8 mouse cellular contexts compared by ENCODE assay signal in genomic region chr7:30183879-30184289, GRCm38 (mm10). TPM values are rescaled to one million over a fixed set of nuclear protein-coding genes. Genes with fewer than 3 reads are reported as not detected.
DNase-seq lines count a peak whose midpoint lies in the region; ATAC-seq and TF ChIP-seq lines count a peak whose summit lies in the region.

Cox7a1 (plus strand) TSS chr7:30184144.

- H3K9ac ChIP-seq in embryonic facial prominence, embryonic 14.5 days (ENCODE audit: low read depth, low read length), result no peak within 1 kb of the TSS
- H3K9ac ChIP-seq in heart, embryonic 14.5 days (ENCODE audit: low read length), result peak within 1 kb of the TSS; percentile 74
- 0 out of 2 replicates have a peak within 1 kb of the TSS, but pooled peaks have one; percentile 0 for H3K9ac ChIP-seq in liver, postnatal 0 days (replicated peaks)
- H3K9ac ChIP-seq in neural tube, embryonic 12.5 days, result 0 out of 2 replicates have a peak within 1 kb of the TSS, but pooled peaks have one; percentile 23

- no peak within 1 kb of the TSS for H3K27ac ChIP-seq in embryonic facial prominence, embryonic 14.5 days (replicated peaks; ENCODE audit: low read depth, low read length)
- peak within 1 kb of the TSS; percentile 58 to 61; a peak in 3 of 4 replicates for H3K27ac ChIP-seq in heart, embryonic 14.5 days (replicated peaks in 1 of 2; ENCODE audit: control insufficient read depth in 1 of 2, insufficient read depth in 1 of 2, low read depth in 2 of 2, low read length in 2 of 2)
- no peak within 1 kb of the TSS for H3K27ac ChIP-seq in liver, postnatal 0 days (ENCODE audit: low read depth)
- H3K27ac ChIP-seq in neural tube, embryonic 12.5 days, result no peak within 1 kb of the TSS
- 0 out of 2 replicates have a peak within 1 kb of the TSS, but pooled peaks have one; percentile 3 for H3K27ac ChIP-seq in testis, adult 2 months (ENCODE audit: control insufficient read depth, insufficient read depth, low read depth, low read length)

- H3K27me3 ChIP-seq in embryonic facial prominence, embryonic 14.5 days (replicated peaks; ENCODE audit: control insufficient read depth, insufficient read depth, low read length), result no peaks in the 10 kb centered on the region
- H3K27me3 ChIP-seq in heart, embryonic 14.5 days (ENCODE audit: control insufficient read depth, insufficient read depth, low read length), result no peaks in the 10 kb centered on the region
- no peaks in the 10 kb centered on the region for H3K27me3 ChIP-seq in liver, postnatal 0 days (ENCODE audit: insufficient read depth, low read length)
- H3K27me3 ChIP-seq in neural tube, embryonic 12.5 days (replicated peaks), result no peaks in the 10 kb centered on the region
- no peaks in the 10 kb centered on the region for H3K27me3 ChIP-seq in testis, adult 2 months (ENCODE audit: control insufficient read depth, insufficient read depth, low read length)

- TF ChIP-seq EP300 in liver, postnatal 0 days (IDR thresholded peaks at IDR 0.05; ENCODE audit: low read depth), result no peak

- peak; percentile 55 for ATAC-seq in embryonic facial prominence, embryonic 14.5 days (ENCODE audit: low read depth)
- peak; percentile 79 for ATAC-seq in heart, embryonic 14.5 days (ENCODE audit: insufficient number of reproducible peaks, insufficient read depth, low FRiP score, low read depth)
- peak; percentile 86 for ATAC-seq in liver, postnatal 0 days
- peak; percentile 62 for ATAC-seq in neural tube, embryonic 12.5 days (ENCODE audit: low FRiP score, low read depth)

- H3K4me3 ChIP-seq in embryonic facial prominence, embryonic 14.5 days (ENCODE audit: low read depth, low read length), result peak within 1 kb of the TSS; percentile 3; the same call in 1 of the 2 replicates
- H3K4me3 ChIP-seq in heart, embryonic 14.5 days (ENCODE audit: control insufficient read depth in 1 of 2, insufficient read depth in 1 of 2, low read depth in 1 of 2, low read length in 2 of 2), result peak within 1 kb of the TSS; percentile 44 to 62
- H3K4me3 ChIP-seq in liver, postnatal 0 days (ENCODE audit: low read depth, low read length), result peak within 1 kb of the TSS; percentile 38
- no peak within 1 kb of the TSS for H3K4me3 ChIP-seq in neural tube, embryonic 12.5 days
- peak within 1 kb of the TSS; percentile 49 for H3K4me3 ChIP-seq in testis, adult 2 months (ENCODE audit: control insufficient read depth, low read depth, low read length)

- H3K4me1 ChIP-seq in embryonic facial prominence, embryonic 14.5 days (ENCODE audit: control insufficient read depth, insufficient read depth, low read length), result peaks cover 8% of the 10 kb centered on the region; the same call in 1 of the 2 replicates
- H3K4me1 ChIP-seq in heart, embryonic 14.5 days (ENCODE audit: control insufficient read depth in 2 of 2, insufficient read depth in 2 of 2, low read length in 2 of 2), result peaks cover 4 to 9% of the 10 kb centered on the region in 2 experiments
- H3K4me1 ChIP-seq in liver, postnatal 0 days (ENCODE audit: insufficient read depth), result peaks cover 6% of the 10 kb centered on the region
- peaks cover 6% of the 10 kb centered on the region; the same call in 1 of the 2 replicates for H3K4me1 ChIP-seq in neural tube, embryonic 12.5 days
- H3K4me1 ChIP-seq in testis, adult 2 months (ENCODE audit: control insufficient read depth, insufficient read depth, low read length), result peaks cover 9% of the 10 kb centered on the region

- 2% methylated on average over 8 of the region's 11 CpGs for WGBS in embryonic facial prominence, embryonic 14.5 days
- WGBS in heart, embryonic 14.5 days, result 1% methylated on average over 11 of the region's 11 CpGs
- under 1% methylated on average over 11 of the region's 11 CpGs for WGBS in liver, postnatal 0 days (ENCODE audit: insufficient replicate concordance)
- 2% methylated on average over 11 of the region's 11 CpGs for WGBS in neural tube, embryonic 12.5 days

- peak within 1 kb of the TSS; percentile 45 for H3K4me2 ChIP-seq in embryonic facial prominence, embryonic 14.5 days (ENCODE audit: low read depth, low read length)
- peak within 1 kb of the TSS; percentile 63 for H3K4me2 ChIP-seq in heart, embryonic 14.5 days (ENCODE audit: low read length)
- peak within 1 kb of the TSS; percentile 77 for H3K4me2 ChIP-seq in liver, postnatal 0 days (ENCODE audit: low read depth, low read length)
- peak within 1 kb of the TSS; percentile 48 for H3K4me2 ChIP-seq in neural tube, embryonic 12.5 days (replicated peaks)

- peak; percentile 38; the same call in 1 of the 2 replicates for TF ChIP-seq POLR2A in testis, adult 2 months (IDR thresholded peaks at IDR 0.05; ENCODE audit: control insufficient read depth, low read depth, low read length)

- DNase-seq in CD4-positive helper T cell, adult 2 months (ENCODE audit: low read depth, low spot score), result peak; percentile 84
- DNase-seq in adrenal gland, postnatal 36 days, result peak; percentile 91 to 94
- DNase-seq in embryonic facial prominence, embryonic 14.5 days (ENCODE audit: low spot score), result peak; percentile 86
- peak; percentile 91 for DNase-seq in kidney, postnatal 10 days
- DNase-seq in liver, postnatal 0 days, result peak; percentile 89

- no peaks in the 10 kb centered on the region for H3K9me3 ChIP-seq in embryonic facial prominence, embryonic 14.5 days (ENCODE audit: control insufficient read depth, low read length)
- no peaks in the 10 kb centered on the region for H3K9me3 ChIP-seq in heart, embryonic 14.5 days (ENCODE audit: control insufficient read depth, low read length)
- H3K9me3 ChIP-seq in liver, postnatal 0 days (ENCODE audit: low read length), result no peaks in the 10 kb centered on the region
- H3K9me3 ChIP-seq in neural tube, embryonic 12.5 days, result no peaks in the 10 kb centered on the region

- H3K36me3 ChIP-seq in embryonic facial prominence, embryonic 14.5 days (ENCODE audit: control insufficient read depth, insufficient read depth, low read length), result peaks cover 37% of the 10 kb centered on the region
- peaks cover 40% of the 10 kb centered on the region for H3K36me3 ChIP-seq in heart, embryonic 14.5 days (ENCODE audit: control insufficient read depth, insufficient read depth, low read length)
- H3K36me3 ChIP-seq in liver, postnatal 0 days (replicated peaks; ENCODE audit: insufficient read depth, low read length), result peaks cover 30% of the 10 kb centered on the region
- H3K36me3 ChIP-seq in neural tube, embryonic 12.5 days, result peaks cover 44% of the 10 kb centered on the region
- H3K36me3 ChIP-seq in testis, adult 2 months (ENCODE audit: control insufficient read depth, insufficient read depth, low read length), result 0 out of 2 replicates have a peak, but pooled peaks cover 2% of the 10 kb centered on the region

- TF ChIP-seq CTCF in liver, postnatal 0 days (IDR thresholded peaks at IDR 0.05; ENCODE audit: low read depth), result no peak
- TF ChIP-seq CTCF in testis, adult 2 months (IDR thresholded peaks at IDR 0.05; ENCODE audit: control insufficient read depth, insufficient read depth, insufficient replicate concordance, low read depth, low read length), result no peak

RNA-seq across cellular contexts. Expression of gene Cox7a1, which starts in this region (rescaled TPM):
- 100 to 1,000 TPM; 329 to 440 TPM for total RNA-seq in adrenal gland, postnatal 36 days (2021)
- polyA plus RNA-seq in embryonic facial prominence, embryonic 14.5 days (2014; fragmentation: Nextera tagmentation; extraction: Ambion mirVana), result 7.4 and 17.0 TPM in 2 replicates
- 544 and 589 TPM in 2 replicates for polyA plus RNA-seq in heart, embryonic 14.5 days (2014; fragmentation: Nextera tagmentation; extraction: Ambion mirVana)
- 7.0 and 15.1 TPM in 2 replicates for polyA plus RNA-seq in liver, postnatal 0 days (2015; fragmentation: Nextera tagmentation; extraction: Ambion mirVana)
- 2.9 and 5.8 TPM in 2 replicates for polyA plus RNA-seq in neural tube, embryonic 12.5 days (2016; fragmentation: Nextera tagmentation; extraction: Ambion mirVana)
- polyA plus RNA-seq in testis, adult 2 months (2012; rRNA removed), result 4.0 and 5.2 TPM in 2 replicates

Comparison
In these comparisons a context has a peak if more than half of its experiments do, and no peak if none do; other contexts are left out.
1. RNA of gene Cox7a1 (polyA plus RNA-seq): 544 to 589 TPM in heart, embryonic 14.5 days; 7.4 to 17.0 TPM in embryonic facial prominence, embryonic 14.5 days, 7.0 to 15.1 TPM in liver, postnatal 0 days, 2.9 to 5.8 TPM in neural tube, embryonic 12.5 days and 4.0 to 5.2 TPM in testis, adult 2 months; every median in the first group is over 10 times any median in the second.
2. H3K27ac ChIP-seq: peak in heart, embryonic 14.5 days (2 of 2) and testis, adult 2 months (single experiment); none in embryonic facial prominence, embryonic 14.5 days (single experiment), liver, postnatal 0 days (single experiment) and neural tube, embryonic 12.5 days (single experiment).
3. Peak in every context shown above with its lines, with median percentiles within 50 percentile points of each other: DNase-seq, ATAC-seq and H3K4me2 ChIP-seq.